Mouse (Mus musculus) forebrain, embryonic 11.5 days (tissue): Measurements from ENCODE around the gene Alk. TPM values are rescaled to one million over a fixed set of nuclear protein-coding genes. Genes with fewer than 3 reads are reported as not detected.

Experiments used
- ATAC-seq: fragments of 200-750 bp; cut with Nextera tagmentation; replicated peaks from 2 replicates; pipeline ENCODE4 v1.8.0; 2017; ENCODE audit warnings: moderate TSS enrichment; ENCODE audit not compliant: low FRiP score
- DNase-seq: peaks from one replicate; pipeline ENCODE4 v3.0.0-alpha.2; 2017; ENCODE audit warnings: low spot score
- H3K27ac ChIP-seq: fragments of 300-500 bp; sonication (generic); 2 replicates; pipeline ENCODE4 v1.5.1; 2014; ENCODE audit warnings: low read depth, low read length
- H3K27me3 ChIP-seq: fragments of 300-500 bp; sonication (generic); 2 replicates; pipeline ENCODE4 v1.6.1; 2014; ENCODE audit warnings: mild to moderate bottlenecking, low read length, mixed read lengths; ENCODE audit not compliant: control insufficient read depth, insufficient read depth
- H3K36me3 ChIP-seq: fragments of 300-500 bp; sonication (generic); 2 replicates; pipeline ENCODE4 v1.6.1; 2014; ENCODE audit warnings: mild to moderate bottlenecking, low read length, moderate library complexity, mixed read lengths; ENCODE audit not compliant: control insufficient read depth, insufficient read depth
- H3K4me1 ChIP-seq: fragments of 300-500 bp; sonication (generic); replicated peaks from 2 replicates; pipeline ENCODE4 v1.6.1; 2014; ENCODE audit warnings: low read length, mixed read lengths; ENCODE audit not compliant: control insufficient read depth, insufficient read depth
- H3K4me2 ChIP-seq: fragments of 300-500 bp; sonication (generic); 2 replicates; pipeline ENCODE4 v1.6.1; 2014; ENCODE audit warnings: low read depth, mild to moderate bottlenecking, low read length, moderate library complexity, mixed read lengths; ENCODE audit not compliant: severe bottlenecking
- H3K4me3 ChIP-seq: fragments of 300-500 bp; sonication (generic); 2 replicates; pipeline ENCODE4 v1.5.1; 2014; ENCODE audit warnings: low read depth, low read length
- H3K9ac ChIP-seq: fragments of 300-500 bp; sonication (generic); 2 replicates; pipeline ENCODE4 v1.6.1; 2014; ENCODE audit warnings: low read length
- H3K9me3 ChIP-seq: fragments of 300-500 bp; sonication (generic); 2 replicates; pipeline ENCODE4 v1.6.1; 2016; ENCODE audit warnings: low read length, mixed read lengths; ENCODE audit not compliant: control insufficient read depth
- WGBS: fragments of 180-500 bp; shearing (Covaris S2); extraction: QIAGEN DNeasy Blood & Tissue Kit; methylation state at CpG from one replicate; pipeline ENCODE4 v1.1.7; 2014; 5-methylcytosine and 5-hydroxymethylcytosine counted together
- polyA plus RNA-seq: library from polyadenylated mRNA; unstranded; fragments of >200 nt; fragmentation: Nextera tagmentation; extraction: Ambion mirVana; gene quantifications from 2 replicates; pipeline ENCODE4 v1.2.1, GENCODE M21; 2014

Gene Alk
- polyA plus RNA-seq, 1 experiment from 2014 or later, result 0.15 TPM

GRCm38 (mm10) chr17:72187026-72187425 lies 417.4 kb downstream of the Alk start:
- H3K4me2 ChIP-seq, result no peak overlapping the region
- H3K9me3 ChIP-seq, result no peaks in the 10 kb centered on the region
- no peaks in the 10 kb centered on the region for H3K4me1 ChIP-seq
- no peak for ATAC-seq
- WGBS, result 88% methylated on average over 1 of the region's 1 CpGs
- H3K4me3 ChIP-seq, result no peak overlapping the region
- no peaks in the 10 kb centered on the region for H3K27me3 ChIP-seq
- no peaks in the 10 kb centered on the region for H3K36me3 ChIP-seq
- no peak overlapping the region for H3K27ac ChIP-seq
- H3K9ac ChIP-seq, result no peak overlapping the region
- DNase-seq, result no peak

DNA sequence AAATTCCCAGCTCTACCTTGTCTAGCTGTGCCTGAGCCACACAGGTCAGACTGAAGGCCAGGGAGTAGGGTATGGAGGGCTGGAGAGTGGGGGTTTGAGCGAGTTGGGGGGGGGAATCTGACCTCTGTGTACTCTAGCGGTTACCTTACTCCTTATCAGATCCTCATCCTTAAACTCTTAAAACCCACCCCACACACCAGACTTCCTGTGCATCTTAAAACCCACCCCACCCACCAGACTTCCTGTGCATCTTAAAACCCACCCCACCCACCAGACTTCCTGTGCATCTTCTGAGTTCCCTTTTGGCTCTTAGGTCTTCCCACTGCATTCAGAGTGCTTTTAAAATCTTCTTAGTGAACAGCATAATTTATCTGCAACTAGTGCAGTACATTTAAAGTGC lies 422.0 kb downstream of the Alk start:
- Histone ChIP-seq H3K36me3 (no peaks in the 10 kb centered on the region), H3K9ac (no peak overlapping the region), H3K9me3 (no peaks in the 10 kb centered on the region), H3K27ac (no peak overlapping the region), H3K27me3 (no peaks in the 10 kb centered on the region), H3K4me3 (no peak overlapping the region), H3K4me2 (no peak overlapping the region), H3K4me1 (no peaks in the 10 kb centered on the region)
- WGBS, result 76% methylated on average over 2 of the region's 2 CpGs
- ATAC-seq (no peak), DNase-seq (no peak)

- Histone ChIP-seq H3K27ac (no peak overlapping the region), H3K9ac (no peak overlapping the region), H3K27me3 (no peaks in the 10 kb centered on the region), H3K4me1 (no peaks in the 10 kb centered on the region), H3K4me3 (no peak overlapping the region), H3K9me3 (no peaks in the 10 kb centered on the region), H3K4me2 (no peak overlapping the region), H3K36me3 (no peaks in the 10 kb centered on the region)
- WGBS, result 98% methylated on average over 9 of the region's 9 CpGs
- ATAC-seq (no peak), DNase-seq (no peak)
These were observed 424.2 kb downstream of the Alk start for GRCm38 (mm10) chr17:72180200-72180599.

DNA sequence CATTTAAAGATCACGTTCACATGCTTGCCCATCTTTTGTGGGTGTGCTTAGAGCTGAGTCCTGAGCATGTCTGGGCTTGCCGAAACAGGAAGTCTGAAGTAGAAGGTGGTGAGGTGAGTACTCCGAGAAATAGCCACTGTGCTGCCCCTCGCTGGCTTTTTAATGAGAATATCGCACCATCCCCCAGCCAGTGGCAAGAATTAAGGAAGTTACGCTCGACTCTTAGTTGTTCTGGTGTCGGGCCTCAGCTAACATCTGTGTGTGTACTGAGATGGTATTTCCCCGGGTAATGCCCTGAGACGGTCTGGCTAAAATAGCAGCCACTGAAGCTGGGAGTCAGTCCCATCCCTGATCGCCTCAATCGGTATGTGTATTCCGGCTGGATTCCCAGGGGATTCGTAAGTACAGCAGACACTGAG lies 424.7 kb downstream of the Alk start:
- no peak for ATAC-seq
- no peaks in the 10 kb centered on the region for H3K36me3 ChIP-seq
- no peaks in the 10 kb centered on the region for H3K27me3 ChIP-seq
- DNase-seq, result no peak
- no peaks in the 10 kb centered on the region for H3K4me1 ChIP-seq
- WGBS, result 91% methylated on average over 14 of the region's 14 CpGs
- H3K9me3 ChIP-seq, result no peaks in the 10 kb centered on the region
- H3K4me2 ChIP-seq, result no peak overlapping the region
- no peak overlapping the region for H3K9ac ChIP-seq
- H3K4me3 ChIP-seq, result no peak overlapping the region
- no peak overlapping the region for H3K27ac ChIP-seq

GRCm38 (mm10) chr17:72173778-72174177 lies 430.6 kb downstream of the Alk start:
- Histone ChIP-seq H3K4me3 (no peak overlapping the region), H3K27ac (no peak overlapping the region)
- WGBS, result 62% methylated on average over 3 of the region's 3 CpGs

DNA sequence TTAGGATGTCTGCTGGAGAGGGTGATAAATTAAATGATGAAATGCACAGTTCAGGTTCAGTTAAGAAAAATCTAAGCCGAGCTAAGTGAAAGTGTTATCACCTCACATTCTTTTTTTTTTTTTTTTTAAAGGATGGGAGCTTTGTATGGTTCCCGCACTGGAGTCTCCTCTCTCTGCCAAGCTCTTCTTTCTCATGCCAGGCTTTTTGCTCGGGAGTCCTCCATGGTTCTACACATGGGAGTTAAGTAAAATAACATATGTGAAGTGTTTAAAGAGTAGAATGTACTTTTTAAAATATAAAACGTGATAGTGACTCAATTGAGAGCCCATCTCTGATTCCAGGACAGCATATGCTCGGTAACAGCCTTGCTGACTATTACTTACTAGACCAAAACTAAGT lies 436.3 kb downstream of the Alk start:
- H3K4me3 ChIP-seq, result no peak overlapping the region
- ATAC-seq, result no peak
- H3K36me3 ChIP-seq, result no peaks in the 10 kb centered on the region
- no peaks in the 10 kb centered on the region for H3K27me3 ChIP-seq
- H3K9ac ChIP-seq, result no peak overlapping the region
- no peak for DNase-seq
- no peaks in the 10 kb centered on the region for H3K9me3 ChIP-seq
- no peak overlapping the region for H3K4me2 ChIP-seq
- H3K27ac ChIP-seq, result no peak overlapping the region
- 92% methylated on average over 5 of the region's 5 CpGs for WGBS
- H3K4me1 ChIP-seq, result no peaks in the 10 kb centered on the region

More at GRCm38 (mm10) chr17:72173778-72174177, 430.6 kb downstream of the Alk start:
- ATAC-seq (no peak), DNase-seq (no peak)
- H3K4me1 ChIP-seq, result no peaks in the 10 kb centered on the region
- H3K9me3 ChIP-seq, result no peaks in the 10 kb centered on the region
- no peaks in the 10 kb centered on the region for H3K27me3 ChIP-seq
- H3K4me2 ChIP-seq, result no peak overlapping the region
- H3K9ac ChIP-seq, result no peak overlapping the region
- H3K36me3 ChIP-seq, result no peaks in the 10 kb centered on the region

DNA sequence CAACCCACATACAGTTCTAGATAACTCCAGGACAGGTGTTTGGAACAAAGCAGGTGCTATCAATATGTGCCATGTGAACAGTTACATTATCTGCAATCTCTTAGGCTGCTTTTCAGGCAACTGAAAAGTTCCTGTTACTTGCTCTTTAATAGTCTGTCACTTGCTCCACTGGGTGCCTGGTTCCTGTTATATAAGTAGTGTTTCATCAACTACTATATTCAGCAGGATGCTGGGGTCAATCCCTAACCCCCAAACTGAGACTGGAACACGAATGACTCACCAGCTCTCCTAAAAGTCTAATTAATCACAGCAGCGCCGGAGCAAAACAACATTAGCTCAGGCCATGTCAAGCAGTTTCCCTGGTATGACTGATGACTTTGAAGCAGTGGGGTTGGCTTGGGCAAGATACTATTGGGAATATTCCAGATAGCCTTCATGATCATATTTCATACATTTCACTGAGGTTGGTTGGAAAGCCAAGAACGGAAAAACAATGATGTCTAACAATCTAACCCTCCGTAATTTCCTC lies 445.5 kb downstream of the Alk start:
- ATAC-seq, result no peak
- no peak overlapping the region for H3K4me2 ChIP-seq
- WGBS, result 85% methylated on average over 5 of the region's 5 CpGs
- H3K27ac ChIP-seq, result no peak overlapping the region
- H3K4me3 ChIP-seq, result no peak overlapping the region
- 0 out of 2 replicates have a peak, but pooled peaks cover 1% of the 10 kb centered on the region for H3K9me3 ChIP-seq
- H3K4me1 ChIP-seq, result no peaks in the 10 kb centered on the region
- no peak for DNase-seq
- H3K27me3 ChIP-seq, result no peaks in the 10 kb centered on the region
- no peaks in the 10 kb centered on the region for H3K36me3 ChIP-seq
- H3K9ac ChIP-seq, result no peak overlapping the region

- Histone ChIP-seq H3K27ac (no peak overlapping the region), H3K4me3 (no peak overlapping the region), H3K27me3 (no peaks in the 10 kb centered on the region), H3K36me3 (no peaks in the 10 kb centered on the region), H3K9ac (no peak overlapping the region), H3K9me3 (0 out of 2 replicates have a peak, but pooled peaks cover 3% of the 10 kb centered on the region), H3K4me1 (no peaks in the 10 kb centered on the region), H3K4me2 (no peak overlapping the region)
- WGBS, result 84% methylated on average over 10 of the region's 10 CpGs
- ATAC-seq (no peak), DNase-seq (no peak)
These were observed 446.4 kb downstream of the Alk start for GRCm38 (mm10) chr17:72157830-72158629.

DNA sequence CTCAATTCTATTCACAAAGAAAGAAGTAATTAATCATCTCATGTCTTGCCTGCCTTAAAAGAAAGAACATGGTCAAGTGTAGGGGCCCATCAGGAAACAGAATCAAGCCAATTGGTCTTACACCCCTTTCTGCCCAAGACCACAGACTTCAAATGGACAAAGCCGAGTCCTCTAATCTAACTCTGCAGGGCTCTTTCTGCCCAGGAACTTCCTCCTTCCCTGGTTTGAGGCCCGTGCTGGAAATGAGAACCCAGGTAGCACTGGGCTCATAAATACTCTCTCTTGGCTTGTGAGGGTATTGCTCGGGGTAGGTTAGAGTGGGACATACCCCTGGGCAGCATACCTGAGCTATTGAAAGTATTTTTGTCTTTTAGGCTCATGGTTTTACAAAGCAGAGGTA lies 451.4 kb downstream of the Alk start:
- H3K27me3 ChIP-seq, result no peaks in the 10 kb centered on the region
- H3K9me3 ChIP-seq, result 0 out of 2 replicates have a peak, but pooled peaks cover 3% of the 10 kb centered on the region
- H3K4me3 ChIP-seq, result no peak overlapping the region
- ATAC-seq, result no peak
- H3K9ac ChIP-seq, result no peak overlapping the region
- no peaks in the 10 kb centered on the region for H3K4me1 ChIP-seq
- no peak overlapping the region for H3K4me2 ChIP-seq
- H3K27ac ChIP-seq, result no peak overlapping the region
- 86% methylated on average over 3 of the region's 3 CpGs for WGBS
- no peaks in the 10 kb centered on the region for H3K36me3 ChIP-seq
- DNase-seq, result no peak
